15 mouse cellular contexts compared by ENCODE assay signal in the genomic region with DNA sequence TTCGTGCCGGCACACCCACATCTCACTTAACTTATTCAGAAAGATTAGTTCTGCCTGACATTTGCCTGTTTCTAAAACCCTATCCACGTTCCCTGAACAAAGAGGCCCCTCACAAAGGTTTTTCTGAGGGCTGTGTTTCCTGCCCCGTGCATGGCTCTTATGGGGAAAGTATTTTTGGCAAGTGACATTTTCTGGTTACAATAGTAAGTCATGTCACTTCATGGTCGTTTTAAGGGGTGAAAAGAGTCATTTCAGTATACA.
"Had no signal": no experiment of that assay in that cellular context is flagged by ENCODE, and none has a peak within 500 bp of the region (broad histone marks: within the 10 kb centered on the region; RNA-seq: fewer than 3 reads in every experiment).

No protein-coding gene starts in this region.

- H3K4me3 ChIP-seq: layer of hippocampus, adult 2 months; limb, embryonic 12.5 days; liver, embryonic 13.5 days; lung, embryonic 15.5 days; midbrain, embryonic 12.5 days had no signal

- H3K36me3 ChIP-seq: limb, embryonic 12.5 days; liver, embryonic 13.5 days; lung, embryonic 15.5 days; midbrain, embryonic 12.5 days had no signal

- DNase-seq: kidney, adult 8-10 months; kidney, postnatal 36 days; liver; liver, embryonic 13.5 days; liver, postnatal 0 days; lung, postnatal 14 days; thymus, postnatal 4 days had no signal

- ATAC-seq: liver, postnatal 0 days had no signal

- H3K9ac ChIP-seq: limb, embryonic 12.5 days; liver, embryonic 13.5 days; liver, postnatal 0 days; lung, embryonic 15.5 days; midbrain, embryonic 12.5 days had no signal

- H3K27ac ChIP-seq: kidney, postnatal 0 days; layer of hippocampus, adult 2 months; limb, embryonic 12.5 days; liver, embryonic 13.5 days; lung, embryonic 15.5 days; macrophage; midbrain, embryonic 12.5 days; stomach, postnatal 0 days had no signal

- H3K27me3 ChIP-seq: limb, embryonic 12.5 days; liver, embryonic 13.5 days; lung, embryonic 15.5 days; megakaryocyte, embryonic 14.5 days had no signal

- H3K4me1 ChIP-seq: limb, embryonic 12.5 days; liver, embryonic 13.5 days; lung, embryonic 15.5 days; megakaryocyte, embryonic 14.5 days had no signal

- H3K4me2 ChIP-seq: limb, embryonic 12.5 days; liver, embryonic 13.5 days; lung, embryonic 15.5 days; midbrain, embryonic 12.5 days had no signal

- H3K9me3 ChIP-seq: limb, embryonic 12.5 days; lung, embryonic 15.5 days; midbrain, embryonic 12.5 days had no signal
